Mouse (Mus musculus): ENCODE measurements around the gene Banp.

The Banp gene

GRCm38 (mm10) chr8:121927316-121927715 lies 22.2 kb upstream of the Banp start:
- DNase-seq = peak; percentile 77

- no peak for DNase-seq
These were observed 19.5 kb upstream of the Banp start for GRCm38 (mm10) chr8:121930047-121930446.

- DNase-seq = no peak
These were observed 18.0 kb upstream of the Banp start for GRCm38 (mm10) chr8:121931571-121931970.

GRCm38 (mm10) chr8:121932026-121932667 lies 17.4 kb upstream of the Banp start:
- DNase-seq = no peak

GRCm38 (mm10) chr8:121932668-121933520 lies 16.7 kb upstream of the Banp start:
- no peak for DNase-seq

- DNase-seq = peak; percentile 67
These were observed 15.0 kb upstream of the Banp start for GRCm38 (mm10) chr8:121934506-121934905.

GRCm38 (mm10) chr8:121934923-121935322 lies 14.6 kb upstream of the Banp start:
- DNase-seq = no peak

GRCm38 (mm10) chr8:121935341-121936294 lies 13.9 kb upstream of the Banp start:
- no peak for DNase-seq

GRCm38 (mm10) chr8:121936391-121936790 lies 13.2 kb upstream of the Banp start:
- DNase-seq = peak; percentile 54

GRCm38 (mm10) chr8:121938732-121939131 lies 10.8 kb upstream of the Banp start:
- DNase-seq = no peak

- DNase-seq = no peak
These were observed 6.5 kb upstream of the Banp start for GRCm38 (mm10) chr8:121943057-121943540.

- DNase-seq = no peak
These were observed 5.8 kb upstream of the Banp start for GRCm38 (mm10) chr8:121943716-121944115.

GRCm38 (mm10) chr8:121944831-121945230 lies 4.7 kb upstream of the Banp start, which contains the start of gene Car5a:
Gene Car5a, minus strand, starts transcription at chr8:121944904.
- no peak for DNase-seq

- DNase-seq = no peak
These were observed 3.2 kb upstream of the Banp start for GRCm38 (mm10) chr8:121946351-121946750.

GRCm38 (mm10) chr8:121947047-121947752 lies 2.4 kb upstream of the Banp start:
- DNase-seq = no peak

GRCm38 (mm10) chr8:121947753-121948141 lies 1.8 kb upstream of the Banp start:
- DNase-seq = peak; percentile 96

GRCm38 (mm10) chr8:121948321-121949145 lies 1.0 kb upstream of the Banp start:
- no peak for DNase-seq

GRCm38 (mm10) chr8:121949941-121950748 lies 595 bp downstream of the Banp start:
- peak; percentile 99 for DNase-seq

- DNase-seq = peak; percentile 79
These were observed 1.5 kb downstream of the Banp start for GRCm38 (mm10) chr8:121950749-121951655.
